Mouse (Mus musculus): Measurements from ENCODE around the gene Mptx1. TPM values are rescaled to one million over a fixed set of nuclear protein-coding genes. Genes with fewer than 3 reads are reported as not detected.
"Not testable (repeated sequence)": the region's sequence is repeated elsewhere in the genome, so short reads cannot be mapped to it uniquely, and the experiment has no call there.

Mptx1 gene
- polyA plus RNA-seq (2011; ENCODE audit: insufficient read length, low read depth, missing spikeins), result not detected in 2 replicates

- Histone ChIP-seq H3K4me3 (ENCODE audit: insufficient read depth, low read length) (no peak within 1 kb of the TSS), H3K4me1 (ENCODE audit: control insufficient read depth, insufficient read depth, low read length) (no peaks in the 10 kb centered on the region), H3K27ac (ENCODE audit: insufficient read depth, low read length) (no peak within 1 kb of the TSS)
- no peak for TF ChIP-seq POLR2A (IDR thresholded peaks at IDR 0.05; ENCODE audit: low read depth, low read length)
- TF ChIP-seq CTCF (IDR thresholded peaks at IDR 0.05; ENCODE audit: borderline replicate concordance, insufficient read depth, low read length), result no peak
Measured at GRCm38 (mm10) chr1:174330218-174330617, at the start of gene Mptx1. Gene Mptx1 (plus strand): TSS chr1:174330518.

- 0 out of 2 replicates have a peak, but pooled peaks cover 4% of the 10 kb centered on the region for H3K4me1 ChIP-seq (ENCODE audit: control insufficient read depth, insufficient read depth, low read length)
- no peak overlapping the region for H3K4me3 ChIP-seq (ENCODE audit: insufficient read depth, low read length)
- TF ChIP-seq CTCF (IDR thresholded peaks at IDR 0.05; ENCODE audit: borderline replicate concordance, insufficient read depth, low read length), result no peak
- TF ChIP-seq POLR2A (IDR thresholded peaks at IDR 0.05; ENCODE audit: low read depth, low read length), result no peak
- no peak overlapping the region for H3K27ac ChIP-seq (ENCODE audit: insufficient read depth, low read length)
Measured at GRCm38 (mm10) chr1:174303162-174303561, 27.2 kb upstream of the Mptx1 start.

- H3K4me1 ChIP-seq (ENCODE audit: control insufficient read depth, insufficient read depth, low read length), result no peaks in the 10 kb centered on the region
- H3K4me3 ChIP-seq (ENCODE audit: insufficient read depth, low read length), result no peak overlapping the region
- TF ChIP-seq CTCF (IDR thresholded peaks at IDR 0.05; ENCODE audit: borderline replicate concordance, insufficient read depth, low read length), result no peak
- TF ChIP-seq POLR2A (IDR thresholded peaks at IDR 0.05; ENCODE audit: low read depth, low read length), result no peak
- H3K27ac ChIP-seq (ENCODE audit: insufficient read depth, low read length), result no peak overlapping the region
Measured at GRCm38 (mm10) chr1:174317308-174317707, 13.0 kb upstream of the Mptx1 start.

DNA sequence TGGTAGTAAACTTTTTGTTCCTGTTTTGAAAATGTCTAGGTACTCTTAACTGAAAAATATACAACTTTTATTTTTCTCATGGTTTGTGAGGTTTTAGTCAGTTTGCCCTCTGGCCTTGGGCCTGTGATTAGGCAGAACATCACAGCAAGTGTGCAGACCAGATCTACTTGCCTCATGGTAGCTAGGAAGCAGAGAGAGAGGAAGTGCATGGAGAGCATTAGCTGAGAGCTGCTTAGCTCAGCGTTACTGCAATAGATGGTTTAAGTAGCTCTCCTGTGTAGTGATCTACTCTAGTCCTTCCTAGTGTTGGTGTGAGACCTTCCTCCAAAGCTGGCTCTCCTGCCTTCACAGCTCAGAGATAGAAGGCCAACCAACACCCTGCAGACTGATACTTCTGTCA is 23.3 kb downstream of the Mptx1 start:
- not testable (repeated sequence) for H3K4me3 ChIP-seq (ENCODE audit: insufficient read depth, low read length); H3K4me1 ChIP-seq (ENCODE audit: control insufficient read depth, insufficient read depth, low read length); H3K27ac ChIP-seq (ENCODE audit: insufficient read depth, low read length)

DNA sequence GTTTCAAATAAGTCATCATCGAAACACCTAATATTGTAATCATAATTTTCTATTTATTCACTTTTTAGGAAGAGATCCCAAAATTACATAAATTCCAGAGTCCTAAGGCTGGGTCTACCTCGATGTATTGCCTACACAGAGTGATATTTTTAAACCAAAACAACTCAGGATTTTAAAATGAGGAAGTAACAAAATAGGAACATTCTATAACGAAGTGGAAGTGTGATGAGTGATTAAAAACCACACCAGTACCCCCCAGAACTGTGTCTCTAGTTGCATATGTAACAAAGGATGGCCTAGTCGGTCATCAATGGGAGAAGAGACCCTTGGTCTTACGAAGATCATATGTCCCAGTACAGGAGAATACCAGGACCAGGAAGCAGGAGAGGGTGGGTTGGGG is 24.3 kb downstream of the Mptx1 start:
- TF ChIP-seq CTCF (IDR thresholded peaks at IDR 0.05; ENCODE audit: borderline replicate concordance, insufficient read depth, low read length) (no peak), POLR2A (IDR thresholded peaks at IDR 0.05; ENCODE audit: low read depth, low read length) (no peak)
- no peak overlapping the region for H3K4me3 ChIP-seq (ENCODE audit: insufficient read depth, low read length)
- H3K4me1 ChIP-seq (ENCODE audit: control insufficient read depth, insufficient read depth, low read length), result no peaks in the 10 kb centered on the region
- H3K27ac ChIP-seq (ENCODE audit: insufficient read depth, low read length), result no peak overlapping the region

GRCm38 (mm10) chr1:174364882-174365451 is 34.6 kb downstream of the Mptx1 start, which contains the start of gene Olfr417:
Gene Olfr417 (plus strand): TSS chr1:174365122.
- H3K4me3 ChIP-seq (ENCODE audit: insufficient read depth, low read length), result no peak within 1 kb of the TSS
- TF ChIP-seq POLR2A (IDR thresholded peaks at IDR 0.05; ENCODE audit: low read depth, low read length), result no peak
- TF ChIP-seq CTCF (IDR thresholded peaks at IDR 0.05; ENCODE audit: borderline replicate concordance, insufficient read depth, low read length), result no peak
- no peaks in the 10 kb centered on the region for H3K4me1 ChIP-seq (ENCODE audit: control insufficient read depth, insufficient read depth, low read length)
- no peak within 1 kb of the TSS for H3K27ac ChIP-seq (ENCODE audit: insufficient read depth, low read length)

DNA sequence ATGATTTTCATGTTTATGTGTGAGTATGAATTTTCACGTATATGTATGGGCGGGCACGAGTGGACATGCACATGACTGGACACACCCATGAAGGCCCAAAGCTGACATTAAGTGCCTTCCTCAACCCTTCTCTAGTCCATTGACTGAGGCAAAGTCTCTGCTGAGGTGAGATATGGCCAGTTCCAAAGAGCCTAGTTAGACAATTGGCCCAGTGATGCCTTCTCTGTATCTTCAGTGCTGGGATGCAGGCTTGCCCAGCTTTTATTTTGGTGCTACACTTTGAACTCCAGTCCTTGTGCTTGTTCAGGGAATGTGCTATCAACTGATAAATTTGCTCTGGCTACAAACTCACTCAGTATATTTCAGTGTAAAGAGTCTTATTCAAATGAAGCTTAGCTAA is 43.5 kb downstream of the Mptx1 start:
- Histone ChIP-seq H3K4me3 (ENCODE audit: insufficient read depth, low read length) (no peak overlapping the region), H3K27ac (ENCODE audit: insufficient read depth, low read length) (no peak overlapping the region), H3K4me1 (ENCODE audit: control insufficient read depth, insufficient read depth, low read length) (no peaks in the 10 kb centered on the region)
- TF ChIP-seq POLR2A (IDR thresholded peaks at IDR 0.05; ENCODE audit: low read depth, low read length) (no peak), CTCF (IDR thresholded peaks at IDR 0.05; ENCODE audit: borderline replicate concordance, insufficient read depth, low read length) (no peak)

Other genes with a start within 250 kb of the Mptx1 start
- not detected in 2 replicates for gene Olfr429, start 246.2 kb upstream of the Mptx1 start, polyA plus RNA-seq (2011; ENCODE audit: insufficient read length, low read depth, missing spikeins)
- not detected in 2 replicates for gene Olfr427, start 233.6 kb upstream of the Mptx1 start, polyA plus RNA-seq (2011; ENCODE audit: insufficient read length, low read depth, missing spikeins)
- not detected in 2 replicates for gene Olfr231, start 209.4 kb upstream of the Mptx1 start, polyA plus RNA-seq (2011; ENCODE audit: insufficient read length, low read depth, missing spikeins)
- not detected in 2 replicates for gene Olfr424, start 199.0 kb upstream of the Mptx1 start, polyA plus RNA-seq (2011; ENCODE audit: insufficient read length, low read depth, missing spikeins)
- gene Olfr420, start 174.9 kb upstream of the Mptx1 start, polyA plus RNA-seq (2011; ENCODE audit: insufficient read length, low read depth, missing spikeins), result not detected in 2 replicates
- 0.32 and 0.37 TPM in 2 replicates for gene Spta1, start 157.7 kb upstream of the Mptx1 start, polyA plus RNA-seq (2011; ENCODE audit: insufficient read length, low read depth, missing spikeins)
- not detected in 2 replicates for gene Olfr419, start 78.5 kb upstream of the Mptx1 start, polyA plus RNA-seq (2011; ENCODE audit: insufficient read length, low read depth, missing spikeins)
- not detected in 2 replicates for gene Olfr417, start 34.6 kb downstream of the Mptx1 start, polyA plus RNA-seq (2011; ENCODE audit: insufficient read length, low read depth, missing spikeins)
- not detected in 2 replicates for gene Olfr248, start 60.5 kb downstream of the Mptx1 start, polyA plus RNA-seq (2011; ENCODE audit: insufficient read length, low read depth, missing spikeins)
- not detected in 2 replicates for gene Olfr414, start 93.5 kb downstream of the Mptx1 start, polyA plus RNA-seq (2011; ENCODE audit: insufficient read length, low read depth, missing spikeins)
- not detected in 2 replicates for gene Olfr220, start 111.6 kb downstream of the Mptx1 start, polyA plus RNA-seq (2011; ENCODE audit: insufficient read length, low read depth, missing spikeins)
- gene Fmn2, start 171.3 kb downstream of the Mptx1 start, polyA plus RNA-seq (2011; ENCODE audit: insufficient read length, low read depth, missing spikeins), result 0.40 and 0.72 TPM in 2 replicates